Mouse (Mus musculus) G1E (cell line): ENCODE measurements at regions not wholly inside any gene's neighbourhood (a gene's known extent, or its start where the extent isn't known, plus 50 kb on each side); places are given as distances from the start of the nearest gene placed in this dataset.

Experiments used
- CTCF ChIP-seq: IDR thresholded peaks from 2 replicates; pipeline ENCODE4 v1.5.1; 2012; ENCODE audit warnings: low read depth, low read length, inconsistent platforms, mixed read lengths
- GATA1 ChIP-seq: IDR thresholded peaks from 2 replicates; pipeline ENCODE4 v1.6.1; 2012; ENCODE audit warnings: borderline replicate concordance, low read length, inconsistent platforms, mixed read lengths
- GATA2 ChIP-seq: IDR thresholded peaks from 2 replicates; pipeline ENCODE4 v1.6.1; 2012; ENCODE audit warnings: low read depth, low read length, inconsistent platforms, borderline replicate concordance
- POLR2AphosphoS5 ChIP-seq: IDR thresholded peaks from 2 replicates; pipeline ENCODE4 v1.6.1; 2012; ENCODE audit warnings: low read depth, low read length, inconsistent platforms; ENCODE audit not compliant: insufficient replicate concordance
- TAL1 ChIP-seq: conservative IDR thresholded peaks from 2 replicates; pipeline ENCODE4 v1.6.1; 2012; ENCODE audit warnings: low read depth, low read length, inconsistent platforms, mixed read lengths

GRCm38 (mm10) chr3:148491287-148491686, 499.1 kb downstream of the Adgrl2 start:
- TF ChIP-seq GATA1 (no peak), CTCF (no peak), TAL1 (no peak), GATA2 (no peak), POLR2AphosphoS5 (no peak)
